Mouse (Mus musculus): ENCODE results near the gene Gtdc1.

DNA sequence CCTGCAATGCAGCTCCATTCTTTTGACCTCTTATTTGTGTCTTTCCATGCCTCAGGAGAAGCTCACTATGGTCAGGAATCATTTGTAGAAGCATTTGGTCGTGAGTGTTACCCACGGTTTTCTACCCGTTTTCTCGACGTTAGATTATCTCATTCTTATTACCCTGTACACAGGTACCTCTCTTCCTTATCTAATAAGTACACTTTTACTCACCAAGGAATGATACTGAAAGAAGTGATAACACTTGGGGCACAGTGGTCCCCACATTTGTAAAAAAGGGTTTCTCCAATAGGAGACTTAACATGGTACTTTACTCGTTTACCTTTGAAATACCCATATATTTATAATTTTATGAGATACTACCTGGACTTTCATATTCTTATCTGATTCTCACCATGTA, 28.0 kb upstream of the Gtdc1 start:
- TF ChIP-seq CTCF (IDR thresholded peaks at IDR 0.05; ENCODE audit: low read depth) (no peak), EP300 (IDR thresholded peaks at IDR 0.05; ENCODE audit: low read depth) (no peak)

Data from heart, postnatal 0 days (tissue).